Mouse (Mus musculus): ENCODE results near the gene Spred2.

- no peak for TF ChIP-seq CTCF (IDR thresholded peaks at IDR 0.05; ENCODE audit: insufficient read depth, low read depth, low read length)
- TF ChIP-seq POLR2A (IDR thresholded peaks at IDR 0.05; ENCODE audit: insufficient read depth, low read depth, low read length) = no peak
These were observed 5.1 kb downstream of the Spred2 start for GRCm38 (mm10) chr11:19929087-19929865.
